Mouse (Mus musculus) kidney, postnatal 0 days (tissue): ENCODE measurements at regions not wholly inside any gene's neighbourhood (a gene's known extent, or its start where the extent isn't known, plus 50 kb on each side); places are given as distances from the start of the nearest gene placed in this dataset.

ENCODE experiments used
- ATAC-seq: fragments of 200-750 bp; cut with Nextera tagmentation; replicated peaks from 2 replicates; pipeline ENCODE4 v1.8.0; 2017; ENCODE audit warnings: low read depth, moderate number of reproducible peaks, moderate TSS enrichment, moderate library complexity; ENCODE audit not compliant: low FRiP score
- DNase-seq: peaks from one replicate; pipeline ENCODE4 v3.0.0-alpha.2; 2016; ENCODE audit warnings: low spot score
- H3K27ac ChIP-seq: fragments of 300-500 bp; sonication (generic); 2 replicates; pipeline ENCODE4 v1.5.1; 2014; ENCODE audit warnings: mild to moderate bottlenecking
- H3K27me3 ChIP-seq: fragments of 300-500 bp; sonication (generic); 2 replicates; pipeline ENCODE4 v1.6.1; 2014; ENCODE audit warnings: low read length, mixed read lengths; ENCODE audit not compliant: insufficient read depth
- H3K36me3 ChIP-seq: fragments of 300-500 bp; sonication (generic); 2 replicates; pipeline ENCODE4 v1.6.1; 2014; ENCODE audit warnings: low read length, mixed read lengths; ENCODE audit not compliant: insufficient read depth
- H3K4me1 ChIP-seq: fragments of 300-500 bp; sonication (generic); replicated peaks from 2 replicates; pipeline ENCODE4 v1.6.1; 2014; ENCODE audit warnings: antibody characterized with exemption, low read length, mixed read lengths; ENCODE audit not compliant: insufficient read depth
- H3K4me2 ChIP-seq: fragments of 300-500 bp; sonication (generic); 2 replicates; pipeline ENCODE4 v1.6.1; 2014; ENCODE audit warnings: mild to moderate bottlenecking, low read length, moderate library complexity, mixed read lengths
- H3K4me3 ChIP-seq: fragments of 300-500 bp; sonication (generic); replicated peaks from 2 replicates; pipeline ENCODE4 v1.5.1; 2014; ENCODE audit warnings: low read depth, low read length
- H3K9ac ChIP-seq: fragments of 300-500 bp; sonication (generic); 2 replicates; pipeline ENCODE4 v1.6.1; 2014; ENCODE audit warnings: low read depth, low read length
- H3K9me3 ChIP-seq: fragments of 300-500 bp; sonication (generic); replicated peaks from 2 replicates; pipeline ENCODE4 v1.6.1; 2016; ENCODE audit warnings: low read length, inconsistent platforms, mixed read lengths
- CTCF ChIP-seq: IDR thresholded peaks from 2 replicates; pipeline ENCODE4 v1.5.1; 2016; ENCODE audit warnings: antibody characterized with exemption, low read depth, mild to moderate bottlenecking, moderate library complexity
- WGBS: fragments of 180-500 bp; shearing (Covaris S2); extraction: QIAGEN DNeasy Blood & Tissue Kit; methylation state at CpG from one replicate; pipeline ENCODE4 v1.1.7; 2014; 5-methylcytosine and 5-hydroxymethylcytosine counted together

- H3K4me2 ChIP-seq, result no peak overlapping the region
- no peak for ATAC-seq
- peak; percentile 68 for DNase-seq
- H3K27me3 ChIP-seq, result no peaks in the 10 kb centered on the region
- no peak overlapping the region for H3K4me3 ChIP-seq
- H3K4me1 ChIP-seq, result no peaks in the 10 kb centered on the region
- no peaks in the 10 kb centered on the region for H3K9me3 ChIP-seq
- H3K27ac ChIP-seq, result no peak overlapping the region
- no peak for TF ChIP-seq CTCF
- H3K36me3 ChIP-seq, result no peaks in the 10 kb centered on the region
- H3K9ac ChIP-seq, result no peak overlapping the region
- WGBS, result 43% methylated on average over 4 of the region's 4 CpGs
Observed at GRCm38 (mm10) chr14:9192122-9192769, 526.2 kb upstream of the 4930452B06Rik start.

GRCm38 (mm10) chr14:9191664-9192063 is 525.6 kb upstream of the 4930452B06Rik start:
- no peak for ATAC-seq
- no peak for TF ChIP-seq CTCF
- Histone ChIP-seq H3K9ac (no peak overlapping the region), H3K4me1 (no peaks in the 10 kb centered on the region), H3K4me3 (no peak overlapping the region), H3K9me3 (no peaks in the 10 kb centered on the region), H3K36me3 (no peaks in the 10 kb centered on the region), H3K27me3 (no peaks in the 10 kb centered on the region), H3K4me2 (no peak overlapping the region), H3K27ac (no peak overlapping the region)
- 39% methylated on average over 3 of the region's 3 CpGs for WGBS
- peak; percentile 27 for DNase-seq

- Histone ChIP-seq H3K27me3 (no peaks in the 10 kb centered on the region), H3K4me1 (no peaks in the 10 kb centered on the region), H3K4me3 (no peak overlapping the region), H3K9me3 (no peaks in the 10 kb centered on the region), H3K36me3 (no peaks in the 10 kb centered on the region), H3K4me2 (no peak overlapping the region), H3K27ac (no peak overlapping the region), H3K9ac (no peak overlapping the region)
- WGBS, result 89% methylated on average over 2 of the region's 2 CpGs
- no peak for TF ChIP-seq CTCF
- ATAC-seq (no peak), DNase-seq (no peak)
Observed at GRCm38 (mm10) chr14:9161336-9161735, 495.3 kb upstream of the 4930452B06Rik start.

GRCm38 (mm10) chr14:9157941-9158340 is 491.9 kb upstream of the 4930452B06Rik start:
- no peak overlapping the region for H3K27ac ChIP-seq
- no peak for TF ChIP-seq CTCF
- H3K4me3 ChIP-seq, result no peak overlapping the region
- no peak overlapping the region for H3K4me2 ChIP-seq
- 21% methylated on average over 3 of the region's 3 CpGs for WGBS
- H3K9ac ChIP-seq, result no peak overlapping the region
- no peaks in the 10 kb centered on the region for H3K36me3 ChIP-seq
- H3K27me3 ChIP-seq, result no peaks in the 10 kb centered on the region
- DNase-seq, result peak; percentile 14
- no peak for ATAC-seq
- no peaks in the 10 kb centered on the region for H3K4me1 ChIP-seq
- H3K9me3 ChIP-seq, result no peaks in the 10 kb centered on the region

GRCm38 (mm10) chr14:9150841-9151240 is 484.8 kb upstream of the 4930452B06Rik start:
- no peak for TF ChIP-seq CTCF
- no peaks in the 10 kb centered on the region for H3K4me1 ChIP-seq
- no peak overlapping the region for H3K4me3 ChIP-seq
- H3K27me3 ChIP-seq, result no peaks in the 10 kb centered on the region
- no peaks in the 10 kb centered on the region for H3K36me3 ChIP-seq
- H3K9me3 ChIP-seq, result no peaks in the 10 kb centered on the region
- no peak overlapping the region for H3K4me2 ChIP-seq
- ATAC-seq (no peak), DNase-seq (no peak)
- WGBS, result 44% methylated on average over 1 of the region's 1 CpGs
- H3K9ac ChIP-seq, result no peak overlapping the region
- no peak overlapping the region for H3K27ac ChIP-seq

GRCm38 (mm10) chr14:9146595-9147219 is 480.7 kb upstream of the 4930452B06Rik start:
- TF ChIP-seq CTCF, result no peak
- H3K9me3 ChIP-seq, result no peaks in the 10 kb centered on the region
- H3K27ac ChIP-seq, result no peak overlapping the region
- DNase-seq (no peak), ATAC-seq (no peak)
- WGBS, result 82% methylated on average over 4 of the region's 4 CpGs
- H3K9ac ChIP-seq, result no peak overlapping the region
- no peak overlapping the region for H3K4me2 ChIP-seq
- H3K4me3 ChIP-seq, result no peak overlapping the region
- no peaks in the 10 kb centered on the region for H3K4me1 ChIP-seq
- no peaks in the 10 kb centered on the region for H3K27me3 ChIP-seq
- no peaks in the 10 kb centered on the region for H3K36me3 ChIP-seq
